Mouse (Mus musculus) thymus, adult 2 months (tissue): ENCODE results near the gene Zbtb20. TPM values are rescaled to one million over a fixed set of nuclear protein-coding genes. Genes with fewer than 3 reads are reported as not detected.

ENCODE experiments used
- DNase-seq: peaks from one replicate; pipeline ENCODE4 v3.0.0; 2021
- H3K27ac ChIP-seq: fragments of 200-500 bp; 2 replicates; pipeline ENCODE4 v1.5.1; 2012; ENCODE audit warnings: low read length, control low read depth; ENCODE audit not compliant: control insufficient read depth, insufficient read depth
- H3K27me3 ChIP-seq: fragments of 200-500 bp; 2 replicates; pipeline ENCODE4 v1.6.1; 2012; ENCODE audit warnings: mild to moderate bottlenecking, low read length, moderate library complexity, mixed read lengths; ENCODE audit not compliant: control insufficient read depth, insufficient read depth
- H3K36me3 ChIP-seq: fragments of 200-500 bp; 2 replicates; pipeline ENCODE4 v1.6.1; 2012; ENCODE audit warnings: mild to moderate bottlenecking, low read length, moderate library complexity; ENCODE audit not compliant: control insufficient read depth, insufficient read depth
- H3K4me1 ChIP-seq: fragments of 200-500 bp; replicated peaks from 2 replicates; pipeline ENCODE4 v1.6.1; 2012; ENCODE audit warnings: low read length; ENCODE audit not compliant: control insufficient read depth, insufficient read depth
- H3K4me3 ChIP-seq: fragments of 200-500 bp; 2 replicates; pipeline ENCODE4 v1.5.1; 2012; ENCODE audit warnings: mild to moderate bottlenecking, low read length, control low read depth, moderate library complexity; ENCODE audit not compliant: control insufficient read depth, insufficient read depth
- CTCF ChIP-seq: fragments of 200-500 bp; IDR thresholded peaks from 2 replicates; pipeline ENCODE4 v1.5.1; 2012; ENCODE audit warnings: mild to moderate bottlenecking, control low read depth, low read length, moderate library complexity, borderline replicate concordance; ENCODE audit not compliant: control insufficient read depth, poor library complexity, insufficient read depth; ENCODE audit errors: extremely low read depth
- POLR2A ChIP-seq: fragments of 200-500 bp; IDR thresholded peaks from 2 replicates; pipeline ENCODE4 v1.6.1; 2012; ENCODE audit warnings: mild to moderate bottlenecking, low read length, control low read depth, moderate library complexity; ENCODE audit not compliant: control insufficient read depth, poor library complexity, insufficient read depth; ENCODE audit errors: extremely low read depth
- WGBS: fragments of 180-500 bp; shearing (Covaris S2); methylation state at CpG from one replicate; pipeline ENCODE4 v1.1.7; 2018; 5-methylcytosine and 5-hydroxymethylcytosine counted together
- polyA plus RNA-seq: library from polyadenylated mRNA; depleted of rRNA; stranded (reverse); fragments of >200 nt; gene quantifications from 2 replicates; pipeline ENCODE4 v1.2.3, GENCODE M21; 2012

The Zbtb20 gene
- polyA plus RNA-seq, 1 experiment: 19.1 TPM

GRCm38 (mm10) chr16:43082801-43083200 lies 207.1 kb downstream of the Zbtb20 start:
- WGBS: 86% methylated on average over 5 of the region's 5 CpGs
- no peak overlapping the region for H3K27ac ChIP-seq
- no peak for DNase-seq
- H3K4me3 ChIP-seq: no peak overlapping the region
- TF ChIP-seq CTCF: no peak
- TF ChIP-seq POLR2A: no peak
- no peaks in the 10 kb centered on the region for H3K27me3 ChIP-seq
- H3K36me3 ChIP-seq: no peaks in the 10 kb centered on the region
- H3K4me1 ChIP-seq: no peaks in the 10 kb centered on the region

GRCm38 (mm10) chr16:43090188-43090587 lies 214.5 kb downstream of the Zbtb20 start:
- WGBS: 91% methylated on average over 3 of the region's 3 CpGs
- H3K4me3 ChIP-seq: no peak overlapping the region
- TF ChIP-seq POLR2A: no peak
- TF ChIP-seq CTCF: no peak

GRCm38 (mm10) chr16:43094161-43094560 lies 218.5 kb downstream of the Zbtb20 start:
- Histone ChIP-seq H3K4me1 (no peaks in the 10 kb centered on the region), H3K36me3 (no peaks in the 10 kb centered on the region), H3K4me3 (no peak overlapping the region), H3K27me3 (no peaks in the 10 kb centered on the region), H3K27ac (no peak overlapping the region)
- TF ChIP-seq CTCF: no peak
- TF ChIP-seq POLR2A: no peak
- no peak for DNase-seq
- WGBS: 95% methylated on average over 1 of the region's 1 CpGs

More at GRCm38 (mm10) chr16:43090188-43090587, 214.5 kb downstream of the Zbtb20 start:
- H3K4me1 ChIP-seq: no peaks in the 10 kb centered on the region
- DNase-seq: no peak
- no peaks in the 10 kb centered on the region for H3K36me3 ChIP-seq
- no peak overlapping the region for H3K27ac ChIP-seq
- no peaks in the 10 kb centered on the region for H3K27me3 ChIP-seq

- DNase-seq: no peak
- Histone ChIP-seq H3K4me1 (no peaks in the 10 kb centered on the region), H3K27ac (no peak overlapping the region), H3K4me3 (no peak overlapping the region), H3K36me3 (no peaks in the 10 kb centered on the region), H3K27me3 (no peaks in the 10 kb centered on the region)
- WGBS: 91% methylated on average over 6 of the region's 6 CpGs
- no peak for TF ChIP-seq POLR2A
- TF ChIP-seq CTCF: no peak
Observed at GRCm38 (mm10) chr16:43094756-43095155, 219.1 kb downstream of the Zbtb20 start.

- H3K27me3 ChIP-seq: no peaks in the 10 kb centered on the region
- H3K36me3 ChIP-seq: no peaks in the 10 kb centered on the region
- no peak overlapping the region for H3K27ac ChIP-seq
- no peak for DNase-seq
- H3K4me1 ChIP-seq: no peaks in the 10 kb centered on the region
- TF ChIP-seq CTCF (no peak), POLR2A (no peak)
- H3K4me3 ChIP-seq: no peak overlapping the region
Observed at GRCm38 (mm10) chr16:43096040-43096439, 220.4 kb downstream of the Zbtb20 start.

GRCm38 (mm10) chr16:43098153-43098552 lies 222.5 kb downstream of the Zbtb20 start:
- H3K4me3 ChIP-seq: no peak overlapping the region
- no peaks in the 10 kb centered on the region for H3K4me1 ChIP-seq
- no peaks in the 10 kb centered on the region for H3K36me3 ChIP-seq
- TF ChIP-seq POLR2A: no peak
- TF ChIP-seq CTCF: no peak
- H3K27ac ChIP-seq: no peak overlapping the region
- no peaks in the 10 kb centered on the region for H3K27me3 ChIP-seq
- DNase-seq: no peak
- 97% methylated on average over 4 of the region's 4 CpGs for WGBS

- Histone ChIP-seq H3K4me3 (no peak overlapping the region), H3K27me3 (no peaks in the 10 kb centered on the region), H3K27ac (no peak overlapping the region), H3K4me1 (no peaks in the 10 kb centered on the region), H3K36me3 (no peaks in the 10 kb centered on the region)
- 85% methylated on average over 5 of the region's 5 CpGs for WGBS
- no peak for DNase-seq
- no peak for TF ChIP-seq CTCF
- TF ChIP-seq POLR2A: no peak
Observed at GRCm38 (mm10) chr16:43098666-43099065, 223.0 kb downstream of the Zbtb20 start.
